Mouse (Mus musculus): ENCODE results near the gene Olfr801. TPM values are rescaled to one million over a fixed set of nuclear protein-coding genes. Genes with fewer than 3 reads are reported as not detected.

Olfr801 gene
- polyA plus RNA-seq (2015; fragmentation: Nextera tagmentation; extraction: Ambion mirVana) = not detected in 2 replicates

- H3K36me3 ChIP-seq (ENCODE audit: control insufficient read depth, insufficient read depth, low read length) = no peaks in the 10 kb centered on the region
- no peaks in the 10 kb centered on the region for H3K9me3 ChIP-seq (replicated peaks; ENCODE audit: control insufficient read depth, low read length)
- H3K4me3 ChIP-seq (replicated peaks; ENCODE audit: low read length) = no peak within 1 kb of the TSS
- no peaks in the 10 kb centered on the region for H3K27me3 ChIP-seq (ENCODE audit: control insufficient read depth, insufficient read depth, low read length)
- no peak for ATAC-seq (ENCODE audit: insufficient read depth, low FRiP score)
- no peaks in the 10 kb centered on the region for H3K4me1 ChIP-seq (ENCODE audit: control insufficient read depth, insufficient read depth, low read length)
- H3K4me2 ChIP-seq (ENCODE audit: low read depth, low read length) = no peak within 1 kb of the TSS
- WGBS = 58% methylated on average over 1 of the region's 1 CpGs
- no peak within 1 kb of the TSS for H3K27ac ChIP-seq (ENCODE audit: low read length)
- H3K9ac ChIP-seq (ENCODE audit: low read length) = no peak within 1 kb of the TSS
Measured at GRCm38 (mm10) chr10:129673765-129674164, at the start of gene Olfr801. Gene Olfr801, minus strand, starts transcription at chr10:129673865.

DNA sequence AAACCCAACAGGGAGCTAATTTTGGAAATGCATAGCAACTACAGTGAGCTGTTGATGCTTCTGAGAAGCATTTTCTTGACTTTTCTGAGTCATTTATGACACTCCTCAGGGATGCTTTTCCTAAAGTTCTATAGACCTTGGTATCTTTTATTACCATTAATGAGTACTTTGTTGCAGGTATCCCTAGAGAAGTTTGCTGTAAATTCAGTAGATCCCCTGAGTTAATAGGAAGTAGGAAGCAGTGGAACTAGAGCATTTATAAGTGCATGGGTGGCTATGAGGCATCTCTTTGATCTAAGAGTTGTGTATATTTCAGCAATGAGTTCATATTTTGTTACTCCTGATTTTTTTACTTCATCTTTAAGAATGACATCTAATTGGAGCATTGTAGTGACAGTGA, 29.2 kb upstream of the Olfr801 start, which contains the start of gene Olfr804:
TSS of gene Olfr804 (plus strand) at position 301 of the 400 bp plus-strand sequence.
- H3K27me3 ChIP-seq (ENCODE audit: control insufficient read depth, insufficient read depth, low read length) = no peaks in the 10 kb centered on the region
- no peak within 1 kb of the TSS for H3K4me2 ChIP-seq (ENCODE audit: low read depth, low read length)
- no peak within 1 kb of the TSS for H3K27ac ChIP-seq (ENCODE audit: low read length)
- H3K9ac ChIP-seq (ENCODE audit: low read length) = no peak within 1 kb of the TSS
- no peaks in the 10 kb centered on the region for H3K9me3 ChIP-seq (replicated peaks; ENCODE audit: control insufficient read depth, low read length)
- H3K4me3 ChIP-seq (replicated peaks; ENCODE audit: low read length) = no peak within 1 kb of the TSS
- no peak for ATAC-seq (ENCODE audit: insufficient read depth, low FRiP score)
- H3K4me1 ChIP-seq (ENCODE audit: control insufficient read depth, insufficient read depth, low read length) = no peaks in the 10 kb centered on the region
- H3K36me3 ChIP-seq (ENCODE audit: control insufficient read depth, insufficient read depth, low read length) = no peaks in the 10 kb centered on the region

- Histone ChIP-seq H3K4me1 (ENCODE audit: control insufficient read depth, insufficient read depth, low read length) (no peaks in the 10 kb centered on the region), H3K9me3 (replicated peaks; ENCODE audit: control insufficient read depth, low read length) (no peaks in the 10 kb centered on the region), H3K4me3 (replicated peaks; ENCODE audit: low read length) (no peak within 1 kb of the TSS), H3K27ac (ENCODE audit: low read length) (no peak within 1 kb of the TSS), H3K9ac (ENCODE audit: low read length) (no peak within 1 kb of the TSS), H3K4me2 (ENCODE audit: low read depth, low read length) (no peak within 1 kb of the TSS), H3K27me3 (ENCODE audit: control insufficient read depth, insufficient read depth, low read length) (no peaks in the 10 kb centered on the region), H3K36me3 (ENCODE audit: control insufficient read depth, insufficient read depth, low read length) (no peaks in the 10 kb centered on the region)
- no peak for ATAC-seq (ENCODE audit: insufficient read depth, low FRiP score)
- 73% methylated on average over 2 of the region's 2 CpGs for whole genome bisulfite sequencing
Measured at GRCm38 (mm10) chr10:129694186-129694585, 20.5 kb upstream of the Olfr801 start, which contains the start of gene Olfr803. Gene Olfr803, minus strand, starts transcription at chr10:129694286.

GRCm38 (mm10) chr10:129688069-129688468, 14.4 kb upstream of the Olfr801 start, which contains the start of gene Olfr802:
Gene Olfr802, minus strand, starts transcription at chr10:129688169.
- H3K36me3 ChIP-seq (ENCODE audit: control insufficient read depth, insufficient read depth, low read length) = no peaks in the 10 kb centered on the region
- no peak for ATAC-seq (ENCODE audit: insufficient read depth, low FRiP score)
- H3K9ac ChIP-seq (ENCODE audit: low read length) = no peak within 1 kb of the TSS
- 30% methylated on average over 1 of the region's 1 CpGs for WGBS
- no peak within 1 kb of the TSS for H3K4me3 ChIP-seq (replicated peaks; ENCODE audit: low read length)
- H3K4me2 ChIP-seq (ENCODE audit: low read depth, low read length) = no peak within 1 kb of the TSS
- no peaks in the 10 kb centered on the region for H3K4me1 ChIP-seq (ENCODE audit: control insufficient read depth, insufficient read depth, low read length)
- no peak within 1 kb of the TSS for H3K27ac ChIP-seq (ENCODE audit: low read length)
- no peaks in the 10 kb centered on the region for H3K27me3 ChIP-seq (ENCODE audit: control insufficient read depth, insufficient read depth, low read length)
- no peaks in the 10 kb centered on the region for H3K9me3 ChIP-seq (replicated peaks; ENCODE audit: control insufficient read depth, low read length)

GRCm38 (mm10) chr10:129657394-129657793, 16.3 kb downstream of the Olfr801 start, which contains the start of gene Olfr800:
Gene Olfr800, plus strand, starts transcription at chr10:129657694.
- H3K4me2 ChIP-seq (ENCODE audit: low read depth, low read length) = no peak within 1 kb of the TSS
- H3K27ac ChIP-seq (ENCODE audit: low read length) = no peak within 1 kb of the TSS
- ATAC-seq (ENCODE audit: insufficient read depth, low FRiP score) = no peak

DNA sequence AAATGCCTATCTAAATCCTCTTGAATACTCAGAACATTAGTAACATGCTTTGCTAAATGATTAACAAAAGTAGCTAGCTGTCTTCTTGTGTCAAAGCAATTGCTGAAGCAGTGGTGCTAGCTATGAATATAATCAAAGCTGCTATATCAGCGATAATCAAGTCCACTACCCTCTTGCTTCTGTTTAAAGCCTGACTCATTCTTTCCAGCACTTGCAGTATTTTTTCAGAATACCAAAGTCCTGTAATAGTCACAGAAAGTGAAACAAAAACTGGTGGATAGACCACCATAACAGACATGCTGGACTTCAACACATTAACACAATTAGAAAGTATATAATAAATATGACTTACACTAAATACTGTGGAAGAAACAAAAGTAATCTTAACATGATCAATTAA, 21.9 kb downstream of the Olfr801 start:
- Histone ChIP-seq H3K9ac (ENCODE audit: low read length) (no peak overlapping the region), H3K27ac (ENCODE audit: low read length) (no peak overlapping the region), H3K36me3 (ENCODE audit: control insufficient read depth, insufficient read depth, low read length) (no peaks in the 10 kb centered on the region), H3K4me2 (ENCODE audit: low read depth, low read length) (no peak overlapping the region), H3K27me3 (ENCODE audit: control insufficient read depth, insufficient read depth, low read length) (no peaks in the 10 kb centered on the region), H3K9me3 (replicated peaks; ENCODE audit: control insufficient read depth, low read length) (no peaks in the 10 kb centered on the region), H3K4me1 (ENCODE audit: control insufficient read depth, insufficient read depth, low read length) (no peaks in the 10 kb centered on the region), H3K4me3 (replicated peaks; ENCODE audit: low read length) (no peak overlapping the region)
- 80% methylated on average over 1 of the region's 1 CpGs for WGBS
- no peak for ATAC-seq (ENCODE audit: insufficient read depth, low FRiP score)

More at GRCm38 (mm10) chr10:129657394-129657793, 16.3 kb downstream of the Olfr801 start, which contains the start of gene Olfr800:
- no peak within 1 kb of the TSS for H3K4me3 ChIP-seq (replicated peaks; ENCODE audit: low read length)
- no peaks in the 10 kb centered on the region for H3K4me1 ChIP-seq (ENCODE audit: control insufficient read depth, insufficient read depth, low read length)
- no peaks in the 10 kb centered on the region for H3K27me3 ChIP-seq (ENCODE audit: control insufficient read depth, insufficient read depth, low read length)
- no peaks in the 10 kb centered on the region for H3K9me3 ChIP-seq (replicated peaks; ENCODE audit: control insufficient read depth, low read length)
- no peak within 1 kb of the TSS for H3K9ac ChIP-seq (ENCODE audit: low read length)
- H3K36me3 ChIP-seq (ENCODE audit: control insufficient read depth, insufficient read depth, low read length) = no peaks in the 10 kb centered on the region

DNA sequence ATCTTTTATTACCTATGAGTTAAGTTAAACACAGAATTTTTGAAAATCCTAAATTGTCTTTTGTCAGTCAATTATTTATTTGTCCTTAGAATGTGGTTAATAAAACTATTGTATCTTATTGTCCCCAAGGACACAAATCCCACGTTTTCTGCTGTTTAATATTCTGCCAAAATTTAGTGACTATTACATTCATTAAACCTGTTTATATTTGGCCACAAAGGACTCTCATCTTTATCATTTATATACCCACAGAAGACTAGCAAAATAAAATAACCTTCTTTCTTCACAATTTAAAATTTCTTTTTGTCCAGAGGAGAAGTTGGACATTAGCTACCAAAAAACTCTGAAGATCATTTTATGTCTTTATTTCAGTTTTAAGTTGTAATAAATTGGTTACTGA, 36.5 kb downstream of the Olfr801 start, which contains the start of gene Olfr799:
TSS of gene Olfr799 (plus strand) at position 301 of the 400 bp plus-strand sequence.
- Histone ChIP-seq H3K4me1 (ENCODE audit: control insufficient read depth, insufficient read depth, low read length) (no peaks in the 10 kb centered on the region), H3K9me3 (replicated peaks; ENCODE audit: control insufficient read depth, low read length) (no peaks in the 10 kb centered on the region), H3K4me2 (ENCODE audit: low read depth, low read length) (no peak within 1 kb of the TSS), H3K27me3 (ENCODE audit: control insufficient read depth, insufficient read depth, low read length) (no peaks in the 10 kb centered on the region), H3K27ac (ENCODE audit: low read length) (no peak within 1 kb of the TSS), H3K4me3 (replicated peaks; ENCODE audit: low read length) (no peak within 1 kb of the TSS), H3K9ac (ENCODE audit: low read length) (no peak within 1 kb of the TSS), H3K36me3 (ENCODE audit: control insufficient read depth, insufficient read depth, low read length) (no peaks in the 10 kb centered on the region)
- 27% methylated on average over 1 of the region's 1 CpGs for WGBS
- ATAC-seq (ENCODE audit: insufficient read depth, low FRiP score) = no peak

- 85% methylated on average over 1 of the region's 1 CpGs for WGBS
- Histone ChIP-seq H3K9me3 (replicated peaks; ENCODE audit: control insufficient read depth, low read length) (no peaks in the 10 kb centered on the region), H3K27ac (ENCODE audit: low read length) (no peak within 1 kb of the TSS), H3K4me3 (replicated peaks; ENCODE audit: low read length) (no peak within 1 kb of the TSS), H3K9ac (ENCODE audit: low read length) (no peak within 1 kb of the TSS), H3K4me1 (ENCODE audit: control insufficient read depth, insufficient read depth, low read length) (no peaks in the 10 kb centered on the region), H3K36me3 (ENCODE audit: control insufficient read depth, insufficient read depth, low read length) (no peaks in the 10 kb centered on the region), H3K27me3 (ENCODE audit: control insufficient read depth, insufficient read depth, low read length) (no peaks in the 10 kb centered on the region), H3K4me2 (ENCODE audit: low read depth, low read length) (no peak within 1 kb of the TSS)
- no peak for ATAC-seq (ENCODE audit: insufficient read depth, low FRiP score)
Measured at GRCm38 (mm10) chr10:129627834-129628233, 45.8 kb downstream of the Olfr801 start, which contains the start of gene Olfr798. Gene Olfr798, minus strand, starts transcription at chr10:129627934.

- Histone ChIP-seq H3K4me2 (ENCODE audit: low read depth, low read length) (no peak overlapping the region), H3K4me3 (replicated peaks; ENCODE audit: low read length) (no peak overlapping the region), H3K27ac (ENCODE audit: low read length) (no peak overlapping the region), H3K27me3 (ENCODE audit: control insufficient read depth, insufficient read depth, low read length) (no peaks in the 10 kb centered on the region), H3K36me3 (ENCODE audit: control insufficient read depth, insufficient read depth, low read length) (no peaks in the 10 kb centered on the region), H3K9ac (ENCODE audit: low read length) (no peak overlapping the region), H3K4me1 (ENCODE audit: control insufficient read depth, insufficient read depth, low read length) (no peaks in the 10 kb centered on the region), H3K9me3 (replicated peaks; ENCODE audit: control insufficient read depth, low read length) (no peaks in the 10 kb centered on the region)
- no peak for ATAC-seq (ENCODE audit: insufficient read depth, low FRiP score)
Measured at GRCm38 (mm10) chr10:129623251-129623650, 50.4 kb downstream of the Olfr801 start.

Data from stomach, embryonic 16.5 days (tissue).